Mouse (Mus musculus) erythroblast, embryonic 14.5 days (primary cell): ENCODE results near the gene Alg9. TPM values are rescaled to one million over a fixed set of nuclear protein-coding genes. Genes with fewer than 3 reads are reported as not detected.

Source experiments
- H3K27me3 ChIP-seq: 2 replicates; pipeline ENCODE4 v1.6.1; 2012; ENCODE audit warnings: inconsistent platforms; ENCODE audit not compliant: control insufficient read depth
- H3K36me3 ChIP-seq: 2 replicates; pipeline ENCODE4 v1.6.1; 2012; ENCODE audit warnings: mild to moderate bottlenecking, inconsistent platforms; ENCODE audit not compliant: control insufficient read depth
- H3K4me1 ChIP-seq: 2 replicates; pipeline ENCODE4 v1.6.1; 2012; ENCODE audit warnings: inconsistent platforms; ENCODE audit not compliant: control insufficient read depth
- H3K4me3 ChIP-seq: replicated peaks from 2 replicates; pipeline ENCODE3; 2012; ENCODE audit warnings: moderate library complexity, mild to moderate bottlenecking, inconsistent platforms
- H3K9me3 ChIP-seq: 2 replicates; pipeline ENCODE4 v1.6.1; 2012; ENCODE audit warnings: low read length, inconsistent platforms, mixed read lengths; ENCODE audit not compliant: control insufficient read depth
- GATA1 ChIP-seq: IDR thresholded peaks from 2 replicates; pipeline ENCODE4 v1.6.1; 2012; ENCODE audit warnings: low read length, inconsistent platforms, mixed read lengths
- TAL1 ChIP-seq: IDR thresholded peaks from 3 replicates; pipeline ENCODE4 v1.6.1; 2012; ENCODE audit warnings: low read length, inconsistent platforms, mixed read lengths
- polyA plus RNA-seq: library from polyadenylated mRNA; stranded (reverse); fragments of >175 nt; gene quantifications from 2 replicates; pipeline ENCODE4 v1.2.3, GENCODE M21; 2012

The Alg9 gene
- polyA plus RNA-seq, 1 experiment: 0.31 TPM

DNA sequence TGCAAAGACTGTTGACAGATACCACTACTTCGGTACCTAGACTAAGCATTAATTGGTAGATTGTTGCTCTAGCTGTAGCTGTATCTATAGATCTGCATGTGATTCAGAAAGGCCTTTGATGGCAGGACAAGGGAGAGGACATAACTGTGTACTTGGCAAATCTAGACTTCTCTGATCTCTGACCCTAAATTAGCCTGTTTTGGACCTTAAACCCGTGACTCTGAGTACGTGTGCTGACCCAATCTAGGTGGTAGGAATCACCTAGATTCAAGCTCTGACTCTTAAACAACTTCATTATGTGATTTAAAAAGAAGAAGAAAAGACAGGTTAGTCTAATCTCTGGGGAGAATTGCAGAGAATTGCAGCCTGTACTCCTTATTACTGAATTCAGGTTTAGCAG is 70.3 kb downstream of the Alg9 start, which contains the start of gene Ppp2r1b:
Gene Ppp2r1b, plus strand, starts transcription at position 221 of the 400 bp plus-strand sequence.
- Histone ChIP-seq H3K9me3 (no peaks in the 10 kb centered on the region), H3K4me1 (peaks cover 34% of the 10 kb centered on the region), H3K36me3 (peaks cover 19% of the 10 kb centered on the region), H3K27me3 (no peaks in the 10 kb centered on the region), H3K4me3 (no peak within 1 kb of the TSS)
- TF ChIP-seq GATA1 (no peak), TAL1 (no peak)

DNA sequence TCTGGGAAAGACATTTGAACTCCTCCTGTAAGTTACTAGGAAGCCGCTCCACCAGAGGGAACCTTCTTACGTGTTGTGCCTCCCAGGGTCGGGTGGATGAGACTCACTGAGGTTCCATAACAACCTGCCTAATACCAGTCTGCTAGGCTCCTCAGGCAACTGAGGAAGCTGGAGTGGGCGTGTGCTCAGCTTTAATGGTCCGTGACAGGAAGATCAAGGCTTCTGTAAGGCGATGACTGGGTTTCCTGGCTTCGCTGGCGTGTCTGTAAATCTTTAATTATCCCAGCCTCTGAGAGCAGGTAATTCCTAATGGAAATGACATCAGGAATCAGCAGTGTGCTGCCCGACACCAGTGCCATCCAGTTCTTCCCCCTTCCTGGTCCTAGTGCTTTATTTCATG is 70.7 kb downstream of the Alg9 start:
- H3K9me3 ChIP-seq: no peaks in the 10 kb centered on the region
- peaks cover 19% of the 10 kb centered on the region for H3K36me3 ChIP-seq
- no peaks in the 10 kb centered on the region for H3K27me3 ChIP-seq
- peaks cover 34% of the 10 kb centered on the region for H3K4me1 ChIP-seq
- no peak overlapping the region for H3K4me3 ChIP-seq
- TF ChIP-seq GATA1: no peak

DNA sequence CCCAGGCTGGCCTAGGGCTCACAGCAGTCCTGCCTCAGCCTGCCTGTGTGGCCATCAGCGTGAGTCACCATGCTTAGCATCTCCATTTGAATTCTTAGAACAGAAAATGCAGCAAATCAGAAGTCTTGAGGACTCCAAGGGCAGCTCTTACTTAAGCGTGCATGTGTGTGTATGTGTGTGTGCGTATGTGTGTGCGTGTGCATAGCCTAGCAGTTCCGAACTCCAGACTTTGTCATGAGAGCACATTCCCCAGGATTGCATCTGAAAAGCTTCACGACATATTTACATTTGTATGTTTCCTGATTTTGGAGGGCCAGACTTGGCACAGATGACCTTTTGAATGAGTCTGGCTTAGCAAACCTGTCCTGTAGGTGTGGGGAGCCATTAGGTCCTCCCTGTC is 72.3 kb downstream of the Alg9 start:
- Histone ChIP-seq H3K9me3 (no peaks in the 10 kb centered on the region), H3K27me3 (no peaks in the 10 kb centered on the region), H3K36me3 (peaks cover 19% of the 10 kb centered on the region), H3K4me3 (no peak overlapping the region), H3K4me1 (peaks cover 40% of the 10 kb centered on the region)
- TF ChIP-seq GATA1 (no peak), TAL1 (no peak)

DNA sequence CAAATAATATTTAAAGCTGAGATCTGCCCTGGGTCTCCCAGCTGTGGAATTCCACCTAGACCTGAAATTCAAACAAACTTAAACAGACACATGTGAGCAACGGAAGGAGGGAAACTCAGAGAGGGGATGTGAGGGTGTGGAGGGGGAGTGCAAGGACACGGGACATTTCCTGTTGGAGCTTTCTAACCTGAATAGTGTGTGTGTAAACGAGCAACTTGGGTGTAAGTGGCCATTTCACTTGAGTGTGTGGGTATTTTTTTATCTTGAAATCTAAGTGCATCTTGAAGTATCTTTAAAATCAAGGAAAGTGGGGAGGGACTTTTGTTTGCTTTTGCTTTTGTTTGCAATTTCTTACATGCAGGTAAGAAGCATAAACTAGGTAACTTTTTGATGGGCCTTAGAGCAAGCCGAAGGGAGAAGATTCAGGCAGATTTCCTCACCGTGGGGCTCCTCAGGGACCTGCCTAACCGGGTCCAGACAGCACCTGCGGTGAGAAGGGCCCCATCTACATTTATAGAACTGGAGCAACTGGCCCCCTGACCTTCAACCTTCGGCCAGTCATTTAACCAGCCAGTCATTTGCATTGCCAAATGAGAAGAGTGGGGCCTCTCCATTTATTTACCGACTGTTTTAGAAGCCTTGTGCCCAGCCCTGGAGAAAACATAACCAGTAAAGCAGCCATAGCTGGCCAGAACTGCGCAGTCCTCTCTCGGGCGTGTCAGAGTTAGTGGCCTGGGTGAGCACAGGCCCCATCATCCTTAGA is 73.0 kb downstream of the Alg9 start:
- no peak overlapping the region for H3K4me3 ChIP-seq
- no peak for TF ChIP-seq GATA1
- TF ChIP-seq TAL1: no peak
- H3K9me3 ChIP-seq: no peaks in the 10 kb centered on the region
- peaks cover 47% of the 10 kb centered on the region for H3K4me1 ChIP-seq
- H3K27me3 ChIP-seq: no peaks in the 10 kb centered on the region
- H3K36me3 ChIP-seq: peaks cover 17% of the 10 kb centered on the region

DNA sequence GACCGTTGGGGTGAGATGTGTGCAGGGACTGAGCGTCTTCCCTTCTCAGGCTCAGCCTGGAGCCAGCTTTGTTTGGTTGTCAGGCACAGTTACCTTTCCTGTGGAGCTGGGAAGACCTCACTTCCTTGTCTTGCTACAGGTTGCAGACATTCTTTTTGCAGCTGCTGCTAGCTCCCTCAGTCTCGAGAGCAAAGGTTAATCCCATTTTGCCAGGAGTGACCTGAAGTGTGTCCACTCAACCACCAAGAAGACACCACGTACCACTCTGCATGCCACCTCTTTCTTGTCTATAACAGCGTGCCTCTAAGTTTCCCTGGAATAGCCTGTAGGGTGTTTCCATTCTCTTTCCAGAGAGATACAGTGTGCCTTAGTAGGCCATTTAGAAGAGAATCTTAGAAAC is 74.0 kb downstream of the Alg9 start:
- Histone ChIP-seq H3K36me3 (peaks cover 11% of the 10 kb centered on the region), H3K9me3 (no peaks in the 10 kb centered on the region), H3K4me1 (peaks cover 57% of the 10 kb centered on the region), H3K27me3 (no peaks in the 10 kb centered on the region), H3K4me3 (no peak overlapping the region)
- no peak for TF ChIP-seq TAL1
- TF ChIP-seq GATA1: no peak

DNA sequence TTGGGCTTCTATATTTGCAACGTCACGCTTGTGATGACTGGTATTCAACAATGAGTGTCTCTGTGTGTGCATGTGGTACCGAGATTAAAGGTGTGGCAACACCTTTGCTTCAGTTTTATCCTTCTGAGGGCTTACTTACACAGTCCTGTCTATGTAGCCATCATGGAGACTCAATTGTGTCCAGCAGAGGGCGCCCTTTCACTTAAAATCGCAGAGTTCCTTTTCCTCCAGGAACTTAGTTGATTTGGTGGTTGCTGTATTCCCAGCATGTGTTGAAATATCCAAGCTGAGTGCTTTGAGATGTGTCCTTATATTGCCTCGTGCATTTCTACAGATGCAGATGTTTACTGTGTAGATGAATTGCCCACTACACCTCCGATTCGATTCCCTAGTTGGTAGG is 74.4 kb downstream of the Alg9 start:
- Histone ChIP-seq H3K4me3 (no peak overlapping the region), H3K4me1 (peaks cover 61% of the 10 kb centered on the region), H3K36me3 (peaks cover 6% of the 10 kb centered on the region), H3K27me3 (no peaks in the 10 kb centered on the region), H3K9me3 (no peaks in the 10 kb centered on the region)
- TF ChIP-seq TAL1: no peak
- TF ChIP-seq GATA1: no peak

DNA sequence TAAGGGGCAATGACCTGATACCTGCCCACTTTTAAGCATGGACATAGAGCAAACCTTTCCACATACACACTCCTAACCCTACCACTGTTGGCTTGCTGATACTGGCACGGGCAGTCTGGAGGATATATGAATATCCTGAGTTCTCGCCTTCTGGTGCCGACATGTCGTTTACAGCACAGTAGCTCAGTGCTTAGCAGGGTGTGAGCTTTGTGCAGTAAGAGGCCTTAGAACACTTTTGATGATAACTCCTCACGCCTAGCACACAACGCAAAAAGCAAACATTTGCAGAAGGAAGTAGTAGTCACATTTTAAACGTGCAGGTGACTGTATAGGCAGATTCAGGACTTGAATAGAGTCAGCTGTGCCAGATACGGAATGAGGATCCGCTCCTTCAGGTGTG is 74.9 kb downstream of the Alg9 start:
- Histone ChIP-seq H3K36me3 (peaks cover 2% of the 10 kb centered on the region; the same call in 1 of the 2 replicates), H3K4me1 (peaks cover 66% of the 10 kb centered on the region), H3K4me3 (no peak overlapping the region), H3K9me3 (no peaks in the 10 kb centered on the region), H3K27me3 (no peaks in the 10 kb centered on the region)
- no peak for TF ChIP-seq GATA1
- no peak for TF ChIP-seq TAL1

DNA sequence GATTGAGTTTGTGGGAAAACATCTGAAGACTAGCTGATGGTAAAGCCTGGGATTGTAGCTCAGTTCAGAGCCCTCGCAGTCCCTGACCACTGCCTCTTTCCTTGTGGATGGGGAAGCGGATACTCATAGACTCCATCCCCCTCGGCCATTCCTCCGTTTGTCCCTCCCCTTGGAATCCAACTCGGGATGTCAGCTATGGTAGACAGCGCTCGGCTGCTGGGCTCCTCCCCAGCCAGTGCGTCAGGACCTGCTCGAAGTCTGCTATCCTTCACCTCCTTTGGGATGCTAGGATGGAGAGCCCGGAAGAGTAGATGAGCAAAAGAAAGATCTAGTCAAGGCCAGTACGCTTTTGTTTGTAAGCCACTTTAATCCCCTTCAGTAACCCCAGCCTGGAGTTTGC is 75.5 kb downstream of the Alg9 start:
- no peak overlapping the region for H3K4me3 ChIP-seq
- no peak for TF ChIP-seq GATA1
- TF ChIP-seq TAL1: no peak
- no peaks in the 10 kb centered on the region for H3K9me3 ChIP-seq
- H3K27me3 ChIP-seq: no peaks in the 10 kb centered on the region
- peaks cover 72% of the 10 kb centered on the region for H3K4me1 ChIP-seq
- H3K36me3 ChIP-seq: peaks cover 2% of the 10 kb centered on the region; the same call in 1 of the 2 replicates

DNA sequence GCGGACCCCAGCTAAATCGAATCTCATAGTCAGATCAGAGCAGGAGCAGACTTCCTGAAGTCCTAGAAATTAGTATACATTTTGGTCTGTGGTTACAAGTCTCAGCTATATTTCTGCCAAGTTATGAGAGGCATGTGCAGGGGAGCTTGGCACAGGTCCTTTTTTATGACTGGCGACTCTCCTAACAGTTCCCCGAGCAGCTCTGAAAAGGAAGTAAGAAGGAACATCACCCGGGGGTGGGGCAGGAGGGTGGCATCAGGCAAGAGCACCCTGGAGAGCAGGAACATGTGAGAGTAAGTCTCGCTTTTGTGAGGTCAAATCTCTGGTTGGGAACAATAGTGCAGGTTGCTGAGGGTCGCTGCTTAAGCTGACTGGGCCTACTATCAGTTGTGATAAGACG is 75.9 kb downstream of the Alg9 start:
- no peaks in the 10 kb centered on the region for H3K9me3 ChIP-seq
- H3K4me1 ChIP-seq: peaks cover 76% of the 10 kb centered on the region
- H3K27me3 ChIP-seq: no peaks in the 10 kb centered on the region
- H3K4me3 ChIP-seq: no peak overlapping the region
- no peaks in the 10 kb centered on the region; the same call in 1 of the 2 replicates for H3K36me3 ChIP-seq
- TF ChIP-seq GATA1: no peak
